Mouse (Mus musculus) bone marrow, adult 2 months (tissue): ENCODE measurements around the gene Creg2.

ENCODE experiments used
- CTCF ChIP-seq: fragments of 200-500 bp; IDR thresholded peaks from 2 replicates; pipeline ENCODE4 v1.5.1; 2011; ENCODE audit warnings: low read length, control low read depth; ENCODE audit not compliant: control insufficient read depth, insufficient read depth
- POLR2A ChIP-seq: fragments of 200-500 bp; IDR thresholded peaks from 2 replicates; pipeline ENCODE4 v1.6.1; 2011; ENCODE audit warnings: low read depth, mild to moderate bottlenecking, control low read depth, low read length, borderline replicate concordance; ENCODE audit not compliant: control insufficient read depth

DNA sequence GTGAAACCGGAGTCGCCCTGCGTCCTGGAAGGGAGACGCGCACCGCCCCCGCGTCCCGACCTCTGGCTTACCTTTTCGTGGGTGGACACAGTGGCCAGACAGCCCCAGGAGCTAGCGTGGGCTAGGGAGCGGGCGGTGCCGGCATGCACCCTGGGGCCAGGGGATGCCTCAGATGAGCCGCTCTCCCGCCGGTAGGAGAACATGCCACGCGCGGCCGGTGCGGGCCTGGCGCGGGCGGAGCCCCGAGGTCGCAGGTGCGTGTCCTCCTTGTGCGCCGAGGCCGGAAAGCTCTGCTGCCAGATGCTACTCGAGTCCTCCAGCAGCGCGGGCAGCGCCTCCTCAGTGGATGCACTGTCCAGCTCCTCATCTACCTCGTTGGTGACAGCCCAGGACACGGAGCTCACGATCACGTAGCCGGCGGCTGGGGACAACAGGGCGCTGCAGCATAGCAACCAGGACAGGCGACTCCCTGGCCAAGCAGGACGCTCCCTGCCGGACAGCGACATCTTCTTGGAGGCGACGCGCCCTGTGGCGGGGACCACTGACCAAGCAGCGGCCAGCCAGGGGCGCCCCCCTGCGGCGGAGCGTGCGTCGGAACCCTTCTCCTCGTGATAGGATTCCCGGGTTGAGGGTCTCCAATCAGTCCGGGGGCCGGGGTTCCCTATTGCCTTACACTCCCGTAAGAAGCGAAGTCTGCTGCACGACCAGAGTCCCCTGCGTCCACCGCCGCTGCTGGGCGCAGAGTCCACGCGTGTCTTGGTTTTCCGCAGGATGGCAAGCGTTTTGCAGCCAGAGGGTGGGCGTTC is 636 bp downstream of the Creg2 start:
- TF ChIP-seq CTCF (peak; percentile 54), POLR2A (no peak)
